Mouse (Mus musculus): ENCODE results near the gene Nup107.
"Not testable (repeated sequence)": the region's sequence is repeated elsewhere in the genome, so short reads cannot be mapped to it uniquely, and the experiment has no call there.

Gene Nup107

GRCm38 (mm10) chr10:117741698-117742475, 50.6 kb downstream of the Nup107 start:
- POLR2A ChIA-PET, result interaction anchor here in 2 of 4 experiments (0.6 to 2.2 kb wide), 10 partner anchors 10 to 120 kb away, joined by 3 to 6 read pairs (median 4); partner anchors contain the start of gene Nup107 (in 1 of the 2)
- CTCF ChIA-PET, result interaction anchor here in 2 of 4 experiments (0.6 to 1.2 kb wide), 2 partner anchors 41 to 110 kb away, joined by 3 read pairs; no protein-coding TSS in a partner anchor

GRCm38 (mm10) chr10:117740921-117741320, 51.6 kb downstream of the Nup107 start:
- POLR2A ChIA-PET, result interaction anchor here in 1 of 4 experiments (0.6 to 0.9 kb wide), 2 partner anchors 17 to 294 kb away, joined by 3 to 4 read pairs; no protein-coding TSS in a partner anchor

GRCm38 (mm10) chr10:117740171-117740570, 52.3 kb downstream of the Nup107 start:
- ChIA-PET POLR2A (interaction anchor here in 2 of 4 experiments (0.6 to 1.3 kb wide), 5 partner anchors 9 to 294 kb away, joined by 3 to 4 read pairs (median 3); no protein-coding TSS in a partner anchor), CTCF (no interaction called here)

More at GRCm38 (mm10) chr10:117740921-117741320, 51.6 kb downstream of the Nup107 start:
- CTCF ChIA-PET, result no interaction called here

- ChIA-PET CTCF (interaction anchor here in 1 of 4 experiments (0.7 kb wide), 1 partner anchor 416 kb away, joined by 9 read pairs; no protein-coding TSS in a partner anchor), POLR2A (interaction anchor here in 3 of 4 experiments (0.7 to 2.1 kb wide), 13 partner anchors 8 to 328 kb away, joined by 3 to 13 read pairs (median 4); partner anchors contain the start of genes Mdm2 (in 1 of the 3) and Nup107 (in 1 of the 3))
Measured at GRCm38 (mm10) chr10:117739648-117739948, 52.9 kb downstream of the Nup107 start.

GRCm38 (mm10) chr10:117738928-117739647, 53.4 kb downstream of the Nup107 start:
- ChIA-PET POLR2A (interaction anchor here in 3 of 4 experiments (0.7 to 2.1 kb wide), 26 partner anchors 8 to 403 kb away, joined by 3 to 13 read pairs (median 3); partner anchors contain the start of genes Mdm2 (in 2 of the 3), Mdm1 (in 1 of the 3) and Nup107 (in 1 of the 3)), CTCF (interaction anchor here in 3 of 4 experiments (0.5 to 0.9 kb wide), 6 partner anchors 20 to 416 kb away, joined by 3 to 9 read pairs (median 6); no protein-coding TSS in a partner anchor)

GRCm38 (mm10) chr10:117738140-117738921, 54.2 kb downstream of the Nup107 start:
- ChIA-PET CTCF (interaction anchor here in 3 of 4 experiments (0.5 to 0.9 kb wide), 7 partner anchors 19 to 417 kb away, joined by 3 to 8 read pairs (median 3); no protein-coding TSS in a partner anchor), POLR2A (interaction anchor here (0.6 to 2.1 kb wide), 25 partner anchors 9 to 403 kb away, joined by 3 to 13 read pairs (median 3); partner anchors contain the start of genes Mdm2 (in 2 of the 4), Mdm1 (in 1 of the 4) and Nup107 (in 1 of the 4))

GRCm38 (mm10) chr10:117737498-117737897, 55.0 kb downstream of the Nup107 start:
- POLR2A ChIA-PET, result interaction anchor here in 3 of 4 experiments (0.6 to 2.0 kb wide), 6 partner anchors 13 to 326 kb away, joined by 3 to 11 read pairs (median 4); partner anchors contain the start of gene Nup107 (in 1 of the 3)

GRCm38 (mm10) chr10:117737075-117737474, 55.4 kb downstream of the Nup107 start:
- ChIA-PET POLR2A (interaction anchor here in 1 of 4 experiments (0.8 kb wide), 1 partner anchor 36 kb away, joined by 3 read pairs; no protein-coding TSS in a partner anchor), CTCF (interaction anchor here in 1 of 4 experiments (0.7 kb wide), 1 partner anchor 23 kb away, joined by 3 read pairs; no protein-coding TSS in a partner anchor)

More at GRCm38 (mm10) chr10:117737498-117737897, 55.0 kb downstream of the Nup107 start:
- CTCF ChIA-PET, result interaction anchor here in 2 of 4 experiments (0.6 to 0.7 kb wide), 2 partner anchors 57 to 72 kb away, joined by 3 to 8 read pairs; no protein-coding TSS in a partner anchor

GRCm38 (mm10) chr10:117736573-117736972, 55.9 kb downstream of the Nup107 start:
- ChIA-PET CTCF (interaction anchor here in 2 of 4 experiments (0.5 to 0.7 kb wide), 2 partner anchors 23 to 61 kb away, joined by 3 to 4 read pairs; no protein-coding TSS in a partner anchor), POLR2A (interaction anchor here in 1 of 4 experiments (0.8 kb wide), 1 partner anchor 37 kb away, joined by 3 read pairs; no protein-coding TSS in a partner anchor)

- CTCF ChIA-PET, result not testable (repeated sequence)
- POLR2A ChIA-PET, result interaction anchor here in 1 of 4 experiments (0.7 to 0.8 kb wide), 2 partner anchors 9 to 30 kb away, joined by 3 read pairs; no protein-coding TSS in a partner anchor
Measured at GRCm38 (mm10) chr10:117735396-117735795, 57.1 kb downstream of the Nup107 start.

GRCm38 (mm10) chr10:117734104-117734852, 58.2 kb downstream of the Nup107 start:
- CTCF ChIA-PET, result not testable (repeated sequence)

GRCm38 (mm10) chr10:117733626-117734025, 58.9 kb downstream of the Nup107 start:
- POLR2A ChIA-PET, result interaction anchor here in 1 of 4 experiments (0.6 to 0.9 kb wide), 3 partner anchors 14 to 127 kb away, joined by 3 to 9 read pairs (median 3); no protein-coding TSS in a partner anchor
- CTCF ChIA-PET, result not testable (repeated sequence)

More at GRCm38 (mm10) chr10:117734104-117734852, 58.2 kb downstream of the Nup107 start:
- POLR2A ChIA-PET, result interaction anchor here in 2 of 4 experiments (0.7 to 0.8 kb wide), 2 partner anchors 10 to 127 kb away, joined by 3 read pairs; no protein-coding TSS in a partner anchor

GRCm38 (mm10) chr10:117732962-117733592, 59.4 kb downstream of the Nup107 start:
- ChIA-PET CTCF (interaction anchor here in 1 of 4 experiments (0.8 kb wide), 1 partner anchor 14 kb away, joined by 9 read pairs; no protein-coding TSS in a partner anchor), POLR2A (interaction anchor here in 1 of 4 experiments (0.6 to 0.9 kb wide), 2 partner anchors 14 to 116 kb away, joined by 3 to 9 read pairs; no protein-coding TSS in a partner anchor)

GRCm38 (mm10) chr10:117732184-117732583, 60.3 kb downstream of the Nup107 start:
- CTCF ChIA-PET, result interaction anchor here in 2 of 4 experiments (0.7 to 1.0 kb wide), 3 partner anchors 13 to 413 kb away, joined by 3 to 9 read pairs (median 5); no protein-coding TSS in a partner anchor
- POLR2A ChIA-PET, result interaction anchor here in 3 of 4 experiments (0.5 to 1.2 kb wide), 6 partner anchors 10 to 60 kb away, joined by 3 to 6 read pairs (median 4); partner anchors contain the start of gene Mdm2 (in 1 of the 3)

- CTCF ChIA-PET, result interaction anchor here in 1 of 4 experiments (0.7 to 1.0 kb wide), 2 partner anchors 221 to 414 kb away, joined by 3 to 5 read pairs; no protein-coding TSS in a partner anchor
- POLR2A ChIA-PET, result interaction anchor here in 2 of 4 experiments (0.6 to 1.6 kb wide), 8 partner anchors 9 to 131 kb away, joined by 3 to 6 read pairs (median 4); partner anchors contain the start of gene Mdm2 (in 1 of the 2)
Measured at GRCm38 (mm10) chr10:117731244-117732101, 61.0 kb downstream of the Nup107 start.
